Mouse (Mus musculus) retina, embryonic 14.5 days (tissue): ENCODE results near the gene Camkv.

Experiments
- DNase-seq: peaks from one replicate; pipeline ENCODE4 v3.0.0-alpha.2; 2015; ENCODE audit warnings: low spot score

The Camkv gene

DNA sequence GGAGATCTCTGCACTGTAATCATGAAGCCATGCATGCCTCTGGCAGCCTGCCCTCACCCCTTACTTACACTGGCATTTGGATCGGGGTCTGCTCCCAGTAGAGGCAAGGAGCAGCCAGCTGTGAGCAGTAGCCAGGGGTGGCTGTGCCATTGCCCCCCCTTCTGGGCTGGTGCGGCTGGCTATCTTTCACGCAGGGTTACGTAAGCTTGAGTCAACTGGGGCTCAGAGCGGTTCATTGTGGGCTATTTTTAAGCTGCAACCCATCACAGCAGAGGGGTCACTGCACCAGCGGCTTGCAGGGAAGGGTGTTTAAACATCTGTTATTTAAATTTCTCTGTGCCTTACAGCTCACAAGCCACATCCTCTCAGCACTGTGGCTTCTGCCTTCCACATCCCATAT, 11.5 kb upstream of the Camkv start:
- no peak for DNase-seq

GRCm38 (mm10) chr9:107925251-107925650, 10.2 kb upstream of the Camkv start:
- no peak for DNase-seq

- DNase-seq = no peak
These were observed 8.5 kb upstream of the Camkv start for GRCm38 (mm10) chr9:107926920-107927420.

- DNase-seq = no peak
These were observed 7.7 kb upstream of the Camkv start for GRCm38 (mm10) chr9:107927749-107928148.

DNA sequence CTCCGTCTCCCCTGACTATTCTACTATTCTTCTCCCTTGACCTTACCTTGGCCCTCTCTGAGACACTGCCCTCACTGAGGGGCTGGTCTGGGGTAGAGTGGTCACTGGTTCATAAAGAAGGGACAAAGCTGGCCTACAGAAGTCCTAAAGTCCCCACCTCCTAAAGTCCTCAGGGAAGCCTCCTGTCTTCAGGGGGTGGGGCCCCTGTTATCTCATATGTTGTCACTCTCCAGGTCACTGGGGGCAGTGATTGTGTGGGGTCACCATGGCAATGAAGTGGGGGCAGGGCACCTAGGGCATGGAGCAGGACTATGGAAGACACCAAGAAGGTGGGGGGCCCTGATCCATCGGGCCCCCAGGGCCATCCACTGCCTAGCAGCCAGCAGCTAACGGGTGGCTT, 7.3 kb upstream of the Camkv start, which contains the start of gene Actl11:
Gene Actl11, plus strand, starts transcription at position 301 of the 400 bp plus-strand sequence.
- DNase-seq = no peak

DNA sequence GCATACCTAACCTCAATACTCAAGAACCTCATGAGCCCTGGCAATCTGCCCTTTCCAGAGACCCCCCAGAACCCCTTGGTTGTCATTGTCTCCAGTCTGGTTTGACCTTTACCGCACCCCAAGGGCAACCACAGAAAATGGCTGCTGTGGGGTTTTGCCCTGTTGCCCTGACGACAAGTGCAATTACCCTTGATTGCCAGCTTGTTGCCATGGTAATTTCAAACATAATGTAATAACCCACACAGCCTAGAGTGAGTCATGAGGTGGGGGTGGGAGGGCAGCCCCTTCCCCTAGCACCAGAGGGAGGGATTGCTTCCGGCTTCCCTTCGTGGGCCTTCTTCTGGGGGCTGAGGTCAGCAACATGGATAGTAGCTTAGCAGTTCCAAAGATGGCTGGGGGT, 3.3 kb upstream of the Camkv start:
- DNase-seq = no peak

DNA sequence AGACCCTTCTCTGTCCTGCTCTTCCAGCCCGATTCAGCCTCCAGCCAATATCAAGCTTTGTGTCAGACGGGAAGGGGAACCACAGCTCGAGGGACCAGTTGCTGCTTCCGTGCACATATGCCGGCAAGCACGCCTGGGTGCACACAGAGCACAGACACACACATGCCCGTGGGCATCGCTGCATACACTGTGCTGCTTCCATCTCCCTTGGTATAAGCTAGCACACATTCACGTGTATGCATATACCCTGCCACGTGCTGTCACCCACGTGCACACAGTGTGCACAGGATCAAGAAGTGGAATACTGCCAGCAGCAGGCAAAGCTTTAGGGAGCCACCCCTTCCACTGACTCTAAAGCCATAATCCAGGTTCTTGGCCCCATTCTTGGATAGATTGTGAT, 1.3 kb upstream of the Camkv start:
- DNase-seq = peak; percentile 34

GRCm38 (mm10) chr9:107935790-107936214, 328 bp downstream of the Camkv start:
- DNase-seq = peak; percentile 49

- DNase-seq = peak; percentile 34
These were observed 845 bp downstream of the Camkv start for GRCm38 (mm10) chr9:107936215-107936822.

- DNase-seq = no peak
These were observed 1.4 kb downstream of the Camkv start for GRCm38 (mm10) chr9:107936831-107937230.

DNA sequence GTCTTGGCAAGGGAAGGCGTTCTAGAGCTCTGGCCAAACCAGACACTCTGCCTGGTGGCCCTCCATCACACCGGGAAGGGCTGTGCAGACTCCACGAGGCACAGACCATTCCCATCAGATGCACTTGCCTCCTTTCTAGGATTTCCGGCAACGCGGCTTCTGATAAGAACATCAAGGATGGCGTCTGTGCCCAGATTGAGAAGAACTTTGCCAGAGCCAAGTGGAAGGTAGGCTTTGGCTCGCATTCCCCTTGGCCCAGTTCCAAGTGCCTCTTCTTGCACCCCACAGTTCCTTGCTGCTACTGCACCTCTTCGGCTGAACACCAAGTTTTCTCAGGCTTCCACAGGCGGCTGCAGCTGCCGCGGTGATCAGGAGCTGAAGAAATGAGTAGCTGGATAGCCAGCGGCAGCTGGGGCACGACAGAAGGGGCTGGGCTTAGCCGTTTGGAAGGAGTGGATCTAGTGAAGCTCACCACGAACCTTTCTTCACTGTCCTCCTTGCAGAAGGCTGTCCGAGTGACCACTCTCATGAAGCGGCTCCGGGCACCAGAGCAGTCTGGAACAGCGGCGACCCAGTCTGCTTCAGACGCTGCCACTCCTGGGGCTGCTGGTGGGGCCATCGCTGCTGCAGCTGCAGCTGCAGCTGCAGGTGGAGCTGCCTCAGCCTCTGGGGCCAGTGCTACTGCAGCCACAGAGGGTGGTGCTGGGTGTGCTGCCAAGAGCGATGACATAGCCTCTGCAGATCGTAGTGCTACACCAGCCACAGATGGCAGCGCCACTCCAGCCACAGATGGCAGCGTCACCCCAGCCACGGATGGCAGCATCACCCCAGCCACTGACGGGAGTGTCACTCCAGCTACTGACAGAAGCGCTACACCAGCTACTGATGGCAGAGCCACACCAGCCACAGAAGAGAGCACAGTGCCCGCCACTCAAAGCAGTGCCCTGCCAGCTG, 12.0 kb downstream of the Camkv start:
- no peak for DNase-seq

DNA sequence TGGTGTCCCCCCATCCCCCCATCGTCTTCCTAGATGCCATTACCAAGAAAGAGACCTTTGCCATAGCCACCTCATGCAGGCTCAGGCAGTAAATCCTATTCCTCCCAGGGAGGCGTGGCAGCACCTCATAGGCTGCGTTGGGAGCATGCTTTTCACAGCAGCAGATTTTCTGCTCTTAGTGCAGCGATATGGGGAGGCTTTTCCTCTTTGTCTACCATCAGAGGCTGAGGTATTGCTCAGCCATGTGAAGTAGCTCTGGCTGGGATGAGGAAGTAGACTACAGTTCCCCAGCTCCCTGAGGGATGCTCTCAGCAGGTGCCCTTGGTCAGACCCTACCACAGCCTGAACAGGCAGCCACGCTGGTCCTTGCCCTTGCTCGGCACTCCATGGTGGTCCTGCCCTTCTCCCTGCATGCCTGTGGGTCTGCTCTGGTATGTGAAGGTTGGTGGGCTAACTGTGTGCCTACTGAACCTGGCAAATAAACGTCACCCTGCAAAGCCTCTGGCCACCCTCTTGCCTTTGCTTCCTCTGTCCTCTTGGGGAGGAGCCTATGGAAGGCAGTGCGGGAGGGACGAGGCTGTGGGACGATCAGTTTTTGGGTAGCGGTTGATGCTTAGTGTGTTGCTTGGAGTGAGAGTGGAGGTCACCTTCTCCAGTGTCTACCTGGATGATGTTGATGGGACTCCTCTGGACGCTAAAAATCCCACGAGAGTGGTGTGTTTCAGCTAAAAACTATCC, 13.9 kb downstream of the Camkv start:
- DNase-seq = no peak

DNA sequence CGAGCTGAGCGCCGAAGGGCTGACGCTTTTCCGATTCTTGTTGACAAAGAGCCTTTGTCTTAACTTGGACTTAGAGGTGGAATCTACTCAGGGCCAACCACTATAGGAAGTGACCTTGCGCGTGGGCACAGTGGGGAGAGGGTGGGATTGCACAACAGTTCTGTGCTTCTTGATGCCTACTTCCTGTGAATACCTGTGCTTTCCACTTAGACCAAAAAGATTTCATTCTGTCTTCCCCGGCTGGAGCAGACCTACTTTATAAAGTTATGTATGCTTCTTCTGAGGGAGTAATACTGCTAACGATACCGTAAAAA, 14.4 kb downstream of the Camkv start, which contains the start of gene Traip:
Gene Traip, plus strand, starts transcription at position 215 of the 314 bp plus-strand sequence.
- no peak for DNase-seq

GRCm38 (mm10) chr9:107950460-107951355, 15.2 kb downstream of the Camkv start:
- DNase-seq = peak; percentile 98

DNA sequence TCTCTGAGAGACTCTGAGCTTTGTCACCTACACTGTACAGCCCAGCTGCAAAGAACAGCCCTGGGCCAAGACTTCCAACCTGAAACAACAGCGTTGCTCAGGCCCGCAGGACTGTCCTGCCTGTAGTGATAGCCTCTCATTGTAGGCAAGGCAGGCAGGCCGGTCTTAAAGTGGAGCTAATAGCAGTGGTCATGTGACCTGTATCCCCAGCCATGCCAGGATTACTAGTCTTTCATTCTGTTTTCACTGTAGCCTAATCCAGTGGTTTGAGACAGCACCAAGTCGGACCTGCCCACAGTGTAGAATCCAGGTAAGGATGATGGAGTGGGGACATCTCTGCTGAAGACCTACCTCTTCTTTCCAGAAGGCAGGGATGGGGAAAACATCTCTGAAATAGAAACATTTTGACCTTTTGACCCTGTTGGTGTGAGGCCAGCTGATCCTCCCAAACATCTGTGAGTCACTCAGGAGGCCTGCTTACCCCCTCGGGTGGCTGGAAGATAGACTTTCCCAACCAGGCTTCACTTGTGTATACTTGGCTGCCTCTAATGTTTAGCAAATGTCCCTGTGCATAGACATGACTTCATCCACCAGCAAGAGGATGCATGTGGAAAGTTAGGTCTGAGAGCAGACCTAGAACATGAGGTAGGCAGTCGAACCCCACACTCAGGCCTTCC, 20.3 kb downstream of the Camkv start:
- DNase-seq = no peak

GRCm38 (mm10) chr9:107957141-107957540, 21.7 kb downstream of the Camkv start:
- no peak for DNase-seq

DNA sequence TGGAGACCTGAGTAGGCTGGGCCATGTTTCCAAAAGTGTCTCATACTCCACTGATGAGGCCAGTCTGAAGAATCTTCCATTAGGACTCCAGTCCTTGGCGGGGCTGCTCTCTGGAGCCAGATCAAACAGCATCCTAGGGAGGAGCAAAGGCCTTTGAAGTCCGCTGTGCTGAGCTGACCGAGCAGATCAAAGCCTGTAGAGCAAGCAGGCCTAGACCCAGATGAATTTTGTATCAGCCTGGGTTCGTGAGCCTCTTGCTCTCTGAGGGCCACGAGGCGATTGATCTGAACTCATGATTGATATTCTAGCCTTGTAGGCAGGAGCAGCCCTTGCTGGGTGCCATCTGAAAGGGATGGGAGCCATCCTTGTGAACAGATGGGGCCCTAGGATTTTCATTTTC, 24.4 kb downstream of the Camkv start:
- no peak for DNase-seq

GRCm38 (mm10) chr9:107960928-107961327, 25.5 kb downstream of the Camkv start:
- no peak for DNase-seq

- no peak for DNase-seq
These were observed 25.9 kb downstream of the Camkv start for GRCm38 (mm10) chr9:107961351-107961762.

- DNase-seq = no peak
These were observed 26.4 kb downstream of the Camkv start for GRCm38 (mm10) chr9:107961881-107962280.

GRCm38 (mm10) chr9:107962916-107963315, 27.4 kb downstream of the Camkv start:
- no peak for DNase-seq
